Mouse (Mus musculus): Measurements from ENCODE around the gene Robo4. TPM values are rescaled to one million over a fixed set of nuclear protein-coding genes. Genes with fewer than 3 reads are reported as not detected.

Gene Robo4
- polyA plus RNA-seq, 1 experiment from 2014 or later = 9.2 TPM

- H3K36me3 ChIP-seq (ENCODE audit: control insufficient read depth, insufficient read depth) = no peaks in the 10 kb centered on the region
- peaks cover 7% of the 10 kb centered on the region for H3K4me1 ChIP-seq (ENCODE audit: control insufficient read depth, insufficient read depth, low read length)
- WGBS = 74% methylated on average over 3 of the region's 3 CpGs
- H3K9ac ChIP-seq (ENCODE audit: low read length) = no peak overlapping the region
- no peak overlapping the region for H3K4me2 ChIP-seq (ENCODE audit: low read depth, low read length)
- no peaks in the 10 kb centered on the region for H3K9me3 ChIP-seq (replicated peaks; ENCODE audit: control insufficient read depth, low read length)
- no peak overlapping the region for H3K27ac ChIP-seq (ENCODE audit: low read length)
- H3K4me3 ChIP-seq (ENCODE audit: low read length) = no peak overlapping the region
- no peaks in the 10 kb centered on the region for H3K27me3 ChIP-seq (ENCODE audit: control insufficient read depth, insufficient read depth, low read length)
- ATAC-seq (replicated peaks; ENCODE audit: extremely low read depth, insufficient read depth, low FRiP score) = no peak
Observed at GRCm38 (mm10) chr9:37414666-37415065, 13.0 kb downstream of the Robo4 start.

- no peaks in the 10 kb centered on the region for H3K36me3 ChIP-seq (ENCODE audit: control insufficient read depth, insufficient read depth)
- 63% methylated on average over 4 of the region's 4 CpGs for WGBS
- H3K4me2 ChIP-seq (ENCODE audit: low read depth, low read length) = no peak overlapping the region
- peaks cover 3% of the 10 kb centered on the region; the same call in 1 of the 2 replicates for H3K4me1 ChIP-seq (ENCODE audit: control insufficient read depth, insufficient read depth, low read length)
- H3K4me3 ChIP-seq (ENCODE audit: low read length) = no peak overlapping the region
- no peak overlapping the region for H3K9ac ChIP-seq (ENCODE audit: low read length)
- no peaks in the 10 kb centered on the region for H3K27me3 ChIP-seq (ENCODE audit: control insufficient read depth, insufficient read depth, low read length)
- H3K9me3 ChIP-seq (replicated peaks; ENCODE audit: control insufficient read depth, low read length) = no peaks in the 10 kb centered on the region
- ATAC-seq (replicated peaks; ENCODE audit: extremely low read depth, insufficient read depth, low FRiP score) = no peak
- H3K27ac ChIP-seq (ENCODE audit: low read length) = no peak overlapping the region
Observed at GRCm38 (mm10) chr9:37418791-37419190, 17.1 kb downstream of the Robo4 start.

- no peak overlapping the region for H3K27ac ChIP-seq (ENCODE audit: low read length)
- H3K9ac ChIP-seq (ENCODE audit: low read length) = peak overlapping the region; percentile 37; the same call in 1 of the 2 replicates
- H3K9me3 ChIP-seq (replicated peaks; ENCODE audit: control insufficient read depth, low read length) = no peaks in the 10 kb centered on the region
- H3K27me3 ChIP-seq (ENCODE audit: control insufficient read depth, insufficient read depth, low read length) = no peaks in the 10 kb centered on the region
- H3K36me3 ChIP-seq (ENCODE audit: control insufficient read depth, insufficient read depth) = no peaks in the 10 kb centered on the region
- peak overlapping the region; percentile 64 for H3K4me2 ChIP-seq (ENCODE audit: low read depth, low read length)
- peak overlapping the region; percentile 43 for H3K4me3 ChIP-seq (ENCODE audit: low read length)
- WGBS = under 1% methylated on average over 27 of the region's 27 CpGs
- peaks cover 3% of the 10 kb centered on the region; the same call in 1 of the 2 replicates for H3K4me1 ChIP-seq (ENCODE audit: control insufficient read depth, insufficient read depth, low read length)
- ATAC-seq (replicated peaks; ENCODE audit: extremely low read depth, insufficient read depth, low FRiP score) = peak; percentile 92
Observed at GRCm38 (mm10) chr9:37420676-37421075, 19.0 kb downstream of the Robo4 start.

DNA sequence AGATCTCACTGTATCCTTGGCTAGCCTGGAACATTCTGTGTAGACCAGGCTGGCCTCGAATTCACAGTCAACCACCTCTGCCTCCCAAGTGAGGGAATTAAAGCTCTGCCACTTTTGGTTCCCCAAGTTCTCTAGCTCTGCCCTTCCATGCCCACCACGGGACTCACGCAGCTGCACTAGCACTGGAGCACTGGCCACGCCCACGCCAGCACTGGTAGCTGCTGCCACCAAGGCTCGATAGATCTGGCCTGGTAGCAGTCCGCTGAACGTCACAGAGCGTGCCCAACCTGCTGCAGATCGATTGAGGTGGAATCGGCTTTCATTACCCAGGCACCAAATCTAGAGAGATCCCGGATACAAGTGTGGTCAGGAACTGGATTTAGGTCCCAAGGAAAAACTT, 19.5 kb downstream of the Robo4 start:
- ATAC-seq (replicated peaks; ENCODE audit: extremely low read depth, insufficient read depth, low FRiP score) = no peak
- no peaks in the 10 kb centered on the region for H3K36me3 ChIP-seq (ENCODE audit: control insufficient read depth, insufficient read depth)
- H3K27ac ChIP-seq (ENCODE audit: low read length) = no peak overlapping the region
- H3K9me3 ChIP-seq (replicated peaks; ENCODE audit: control insufficient read depth, low read length) = no peaks in the 10 kb centered on the region
- peak overlapping the region; percentile 43 for H3K4me3 ChIP-seq (ENCODE audit: low read length)
- H3K27me3 ChIP-seq (ENCODE audit: control insufficient read depth, insufficient read depth, low read length) = peaks cover 2% of the 10 kb centered on the region; the same call in 1 of the 2 replicates
- peak overlapping the region; percentile 64 for H3K4me2 ChIP-seq (ENCODE audit: low read depth, low read length)
- WGBS = 26% methylated on average over 12 of the region's 12 CpGs
- H3K9ac ChIP-seq (ENCODE audit: low read length) = no peak overlapping the region; the same call in 1 of the 2 replicates
- peaks cover 3% of the 10 kb centered on the region; the same call in 1 of the 2 replicates for H3K4me1 ChIP-seq (ENCODE audit: control insufficient read depth, insufficient read depth, low read length)

DNA sequence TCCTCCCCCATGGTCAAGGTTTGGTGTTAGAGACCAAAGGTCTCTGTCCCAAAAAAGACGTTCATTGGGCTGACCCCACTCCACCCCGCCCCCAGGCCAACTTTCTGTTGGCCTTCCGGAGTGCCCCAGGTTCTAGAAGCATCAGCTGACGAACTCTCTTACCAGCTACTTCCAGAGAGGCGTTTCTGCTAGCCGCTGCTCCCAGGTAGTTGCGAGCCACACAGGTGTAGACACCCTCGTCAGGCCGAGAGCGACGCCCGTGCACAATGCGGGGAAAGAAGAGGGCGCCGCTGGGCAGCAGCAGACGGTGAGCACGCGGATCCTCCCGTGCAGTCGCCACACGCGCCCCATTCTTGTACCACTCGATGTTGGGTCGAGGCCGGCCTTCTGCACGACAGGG, 27.6 kb downstream of the Robo4 start:
- peaks cover 66% of the 10 kb centered on the region for H3K27me3 ChIP-seq (ENCODE audit: control insufficient read depth, insufficient read depth, low read length)
- H3K36me3 ChIP-seq (ENCODE audit: control insufficient read depth, insufficient read depth) = no peaks in the 10 kb centered on the region
- no peak overlapping the region for H3K4me3 ChIP-seq (ENCODE audit: low read length)
- H3K4me2 ChIP-seq (ENCODE audit: low read depth, low read length) = no peak overlapping the region
- ATAC-seq (replicated peaks; ENCODE audit: extremely low read depth, insufficient read depth, low FRiP score) = no peak
- no peak overlapping the region for H3K9ac ChIP-seq (ENCODE audit: low read length)
- peaks cover 17% of the 10 kb centered on the region for H3K4me1 ChIP-seq (ENCODE audit: control insufficient read depth, insufficient read depth, low read length)
- WGBS = 19% methylated on average over 26 of the region's 26 CpGs
- H3K27ac ChIP-seq (ENCODE audit: low read length) = no peak overlapping the region
- no peaks in the 10 kb centered on the region for H3K9me3 ChIP-seq (replicated peaks; ENCODE audit: control insufficient read depth, low read length)

GRCm38 (mm10) chr9:37430582-37430981, 28.9 kb downstream of the Robo4 start:
- no peaks in the 10 kb centered on the region for H3K9me3 ChIP-seq (replicated peaks; ENCODE audit: control insufficient read depth, low read length)
- no peaks in the 10 kb centered on the region for H3K36me3 ChIP-seq (ENCODE audit: control insufficient read depth, insufficient read depth)
- H3K4me3 ChIP-seq (ENCODE audit: low read length) = peak overlapping the region; percentile 29
- H3K27me3 ChIP-seq (ENCODE audit: control insufficient read depth, insufficient read depth, low read length) = peaks cover 76% of the 10 kb centered on the region
- no peak overlapping the region for H3K9ac ChIP-seq (ENCODE audit: low read length)
- peak; percentile 71; the same call in 1 of the 2 replicates for ATAC-seq (replicated peaks; ENCODE audit: extremely low read depth, insufficient read depth, low FRiP score)
- peak overlapping the region; percentile 55 for H3K4me2 ChIP-seq (ENCODE audit: low read depth, low read length)
- 1% methylated on average over 12 of the region's 12 CpGs for WGBS
- H3K27ac ChIP-seq (ENCODE audit: low read length) = no peak overlapping the region
- peaks cover 17% of the 10 kb centered on the region for H3K4me1 ChIP-seq (ENCODE audit: control insufficient read depth, insufficient read depth, low read length)

DNA sequence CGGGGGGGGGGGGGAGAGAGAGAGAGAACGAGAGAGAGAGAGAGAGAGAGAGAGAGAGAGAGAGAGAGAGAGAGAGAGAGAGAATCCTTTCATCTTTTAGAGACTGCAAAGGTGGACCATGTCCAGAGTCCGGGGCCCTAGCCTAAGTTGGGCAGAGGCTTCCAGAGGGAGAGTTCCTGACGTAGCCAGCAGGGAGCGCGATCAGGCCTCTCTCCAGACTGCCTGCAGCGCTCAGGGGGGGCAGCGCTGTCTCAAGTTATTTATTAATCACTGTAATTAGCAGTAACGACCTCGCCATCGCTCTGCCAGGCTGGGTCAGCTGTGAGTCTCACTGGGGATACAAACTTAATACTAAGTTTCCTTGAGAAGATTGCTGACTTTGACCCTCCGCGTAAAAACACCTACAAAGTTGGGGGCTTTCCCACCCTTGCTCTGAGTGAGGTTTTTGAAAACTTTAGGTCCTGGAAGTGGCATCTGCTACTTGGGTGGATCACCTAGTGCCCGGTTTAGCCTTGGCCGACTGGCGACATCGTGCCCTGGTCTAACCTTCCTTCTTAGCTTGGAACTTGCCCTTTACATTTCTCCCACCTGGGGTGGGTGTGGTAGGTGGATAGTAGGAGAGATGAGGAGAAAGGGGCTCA, 30.4 kb downstream of the Robo4 start:
- Histone ChIP-seq H3K36me3 (ENCODE audit: control insufficient read depth, insufficient read depth) (no peaks in the 10 kb centered on the region), H3K4me1 (ENCODE audit: control insufficient read depth, insufficient read depth, low read length) (peaks cover 17% of the 10 kb centered on the region), H3K27me3 (ENCODE audit: control insufficient read depth, insufficient read depth, low read length) (peaks cover 77% of the 10 kb centered on the region), H3K4me3 (ENCODE audit: low read length) (peak overlapping the region; percentile 48), H3K27ac (ENCODE audit: low read length) (no peak overlapping the region), H3K4me2 (ENCODE audit: low read depth, low read length) (peak overlapping the region; percentile 63; the same call in 1 of the 2 replicates), H3K9me3 (replicated peaks; ENCODE audit: control insufficient read depth, low read length) (no peaks in the 10 kb centered on the region), H3K9ac (ENCODE audit: low read length) (no peak overlapping the region)
- 2% methylated on average over 15 of the region's 17 CpGs for WGBS
- no peak for ATAC-seq (replicated peaks; ENCODE audit: extremely low read depth, insufficient read depth, low FRiP score)

DNA sequence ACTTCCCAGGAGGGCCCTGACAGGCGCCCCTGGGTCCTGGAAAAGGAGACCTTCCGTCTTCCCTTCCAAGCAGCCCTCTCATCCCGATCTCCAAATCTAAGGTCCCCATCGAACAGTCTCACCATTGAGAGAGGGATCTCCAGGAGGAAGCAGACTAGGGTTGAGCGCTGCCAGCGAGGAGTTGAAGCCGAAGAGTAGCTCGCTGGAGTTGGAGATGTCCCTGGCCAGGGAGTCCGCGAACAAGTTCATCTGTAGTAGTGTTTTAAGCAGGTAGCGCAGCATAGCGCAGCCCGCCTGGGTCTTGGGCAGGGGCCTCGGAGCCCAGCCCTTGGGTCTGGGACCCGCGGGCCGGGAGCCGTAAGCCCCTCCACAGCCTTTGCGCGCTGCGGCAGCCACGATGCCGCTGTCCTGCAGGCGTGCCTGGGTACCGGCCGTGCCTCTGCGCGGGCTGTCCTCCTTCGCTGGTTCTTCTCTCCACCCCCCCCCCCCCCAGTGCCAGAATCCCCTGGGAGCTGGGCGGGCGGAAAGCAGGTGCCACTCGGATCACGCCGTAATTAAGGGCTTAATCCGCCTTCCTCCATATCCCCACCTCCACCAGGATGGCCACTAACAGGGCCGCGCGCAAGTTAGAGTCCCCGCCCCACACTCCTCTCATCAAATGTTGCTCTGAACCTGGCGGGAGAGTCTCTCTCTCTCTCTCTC, 31.2 kb downstream of the Robo4 start, which contains the start of gene Robo3:
TSS of gene Robo3 (minus strand) at position 527 of the 702 bp plus-strand sequence.
- Histone ChIP-seq H3K4me2 (ENCODE audit: low read depth, low read length) (peak within 1 kb of the TSS; percentile 63), H3K4me3 (ENCODE audit: low read length) (peak within 1 kb of the TSS; percentile 48), H3K27me3 (ENCODE audit: control insufficient read depth, insufficient read depth, low read length) (peaks cover 75% of the 10 kb centered on the region), H3K36me3 (ENCODE audit: control insufficient read depth, insufficient read depth) (no peaks in the 10 kb centered on the region), H3K9me3 (replicated peaks; ENCODE audit: control insufficient read depth, low read length) (no peaks in the 10 kb centered on the region), H3K27ac (ENCODE audit: low read length) (no peak within 1 kb of the TSS), H3K4me1 (ENCODE audit: control insufficient read depth, insufficient read depth, low read length) (peaks cover 17% of the 10 kb centered on the region), H3K9ac (ENCODE audit: low read length) (no peak within 1 kb of the TSS)
- no peak for ATAC-seq (replicated peaks; ENCODE audit: extremely low read depth, insufficient read depth, low FRiP score)
- under 1% methylated on average over 38 of the region's 40 CpGs for WGBS
